9 mouse cellular contexts compared by ENCODE assay signal in the genomic region with DNA sequence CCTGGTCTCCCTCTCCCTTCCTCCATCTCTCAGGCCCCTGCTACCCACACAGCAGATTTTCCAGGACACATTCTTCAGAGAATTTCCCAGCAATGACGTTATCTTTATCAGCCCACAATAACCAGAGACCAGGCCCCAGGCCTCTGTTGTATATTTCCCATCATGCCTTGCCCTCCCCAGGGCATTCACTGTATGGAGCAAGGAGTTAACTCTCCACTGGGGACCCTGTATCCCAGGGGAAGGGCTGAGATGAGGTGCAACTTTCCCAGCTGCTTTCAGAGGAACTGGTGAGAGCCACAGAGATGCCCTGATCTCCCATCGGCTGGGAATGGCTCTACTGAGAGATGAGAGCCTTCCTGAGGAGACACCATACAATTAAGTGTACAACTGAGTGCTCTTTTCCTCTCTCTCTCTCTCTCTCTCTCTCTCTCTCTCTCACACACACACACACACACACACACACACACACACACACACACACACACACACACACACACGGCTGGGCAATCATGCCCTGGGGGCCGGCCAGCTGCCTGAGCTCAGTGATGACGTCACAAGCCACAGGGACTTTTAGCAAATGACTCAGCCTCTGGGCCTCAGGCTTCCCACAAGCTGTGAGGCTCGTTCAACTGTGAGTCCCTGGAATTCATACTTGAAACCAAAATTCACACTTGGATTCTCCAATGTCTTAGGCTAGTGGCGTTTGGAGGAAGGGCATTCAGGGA. TPM values are rescaled to one million over a fixed set of nuclear protein-coding genes. Genes with fewer than 3 reads are reported as not detected.
DNase-seq lines count a peak whose midpoint lies in the region; ATAC-seq and TF ChIP-seq lines count a peak whose summit lies in the region.
"Had no signal": no experiment of that assay in that cellular context is flagged by ENCODE, and none has a peak within 500 bp of the region (broad histone marks: within the 10 kb centered on the region; RNA-seq: fewer than 3 reads in every experiment).

No protein-coding gene starts in this region.

- no peaks in the 10 kb centered on the region for H3K27me3 ChIP-seq in embryonic facial prominence, embryonic 12.5 days
- no peaks in the 10 kb centered on the region for H3K27me3 ChIP-seq in stomach, postnatal 0 days (ENCODE audit: control insufficient read depth, insufficient read depth, low read length)
- H3K27me3 ChIP-seq: hindbrain, embryonic 15.5 days had no signal

- no peak for TF ChIP-seq CTCF in stomach, postnatal 0 days (IDR thresholded peaks at IDR 0.05; ENCODE audit: low read depth)

- H3K4me3 ChIP-seq in embryonic facial prominence, embryonic 12.5 days, result no peak overlapping the region
- no peak overlapping the region for H3K4me3 ChIP-seq in stomach, postnatal 0 days (ENCODE audit: low read depth, low read length)
- H3K4me3 ChIP-seq: hindbrain, embryonic 15.5 days had no signal

- no peak overlapping the region for H3K4me2 ChIP-seq in embryonic facial prominence, embryonic 12.5 days (replicated peaks)
- H3K4me2 ChIP-seq in stomach, postnatal 0 days (replicated peaks; ENCODE audit: low read depth), result no peak overlapping the region
- H3K4me2 ChIP-seq: hindbrain, embryonic 15.5 days had no signal

- peak overlapping the region; percentile 46; the same call in 1 of the 2 replicates for H3K27ac ChIP-seq in embryonic facial prominence, embryonic 12.5 days
- H3K27ac ChIP-seq in stomach, postnatal 0 days (replicated peaks), result no peak overlapping the region
- H3K27ac ChIP-seq: hindbrain, embryonic 15.5 days had no signal

- no peak overlapping the region for H3K9ac ChIP-seq in embryonic facial prominence, embryonic 12.5 days
- no peak overlapping the region for H3K9ac ChIP-seq in stomach, postnatal 0 days (ENCODE audit: low read length)
- H3K9ac ChIP-seq: hindbrain, embryonic 15.5 days had no signal

- peaks cover 6% of the 10 kb centered on the region for H3K4me1 ChIP-seq in embryonic facial prominence, embryonic 12.5 days
- no peaks in the 10 kb centered on the region for H3K4me1 ChIP-seq in stomach, postnatal 0 days (replicated peaks; ENCODE audit: control insufficient read depth, insufficient read depth)

- TF ChIP-seq EP300 in stomach, postnatal 0 days (optimal IDR thresholded peaks at IDR 0.05), result no peak

- H3K9me3 ChIP-seq in embryonic facial prominence, embryonic 12.5 days, result no peaks in the 10 kb centered on the region
- H3K9me3 ChIP-seq in stomach, postnatal 0 days (ENCODE audit: control insufficient read depth, low read length), result no peaks in the 10 kb centered on the region
- H3K9me3 ChIP-seq: hindbrain, embryonic 15.5 days had no signal

- peak; percentile 60 to 61 for DNase-seq in right cerebral cortex, adult 2 months (ENCODE audit: low spot score in 2 of 2)
- DNase-seq in right cerebral cortex, postnatal 36 days (ENCODE audit: low spot score in 2 of 2), result no peak
- peak; percentile 75 for DNase-seq in ZHBTc4 (ENCODE audit: low read depth, low spot score)
- DNase-seq in heart, postnatal 4 days, result peak; percentile 80
- peak; percentile 70 for DNase-seq in lung, postnatal 36 days
- DNase-seq in stomach, postnatal 0 days (ENCODE audit: low spot score), result peak; percentile 50
- no peak for DNase-seq in layer of hippocampus, adult 9-10 months (ENCODE audit: low spot score)

- ATAC-seq in embryonic facial prominence, embryonic 12.5 days (ENCODE audit: insufficient number of reproducible peaks, insufficient read depth, low FRiP score, low TSS enrichment), result no peak
- no peak for ATAC-seq in stomach, postnatal 0 days (ENCODE audit: low FRiP score, low TSS enrichment)

- WGBS in embryonic facial prominence, embryonic 12.5 days, result 33% methylated on average over 7 of the region's 7 CpGs
- 34% methylated on average over 7 of the region's 7 CpGs for WGBS in stomach, postnatal 0 days

- no peaks in the 10 kb centered on the region for H3K36me3 ChIP-seq in embryonic facial prominence, embryonic 12.5 days
- H3K36me3 ChIP-seq in stomach, postnatal 0 days (ENCODE audit: control insufficient read depth, insufficient read depth, low read length), result no peaks in the 10 kb centered on the region
- H3K36me3 ChIP-seq: hindbrain, embryonic 15.5 days had no signal

RNA-seq across cellular contexts. Expression of a gene that starts 18.6 kb away (rescaled TPM):
- 0.66 and 1.4 TPM in 2 replicates for polyA plus RNA-seq in embryonic facial prominence, embryonic 12.5 days (2016; fragmentation: Nextera tagmentation; extraction: Ambion mirVana)
- total RNA-seq in heart, postnatal 4 days (2021), result not detected
- polyA plus RNA-seq in stomach, postnatal 0 days (2015; fragmentation: Nextera tagmentation; extraction: Ambion mirVana), result 0.48 and 0.50 TPM in 2 replicates

RNA-seq across cellular contexts. Expression of a gene that starts 21.5 kb away (rescaled TPM):
- polyA plus RNA-seq in embryonic facial prominence, embryonic 12.5 days (2016; fragmentation: Nextera tagmentation; extraction: Ambion mirVana), result 56.1 and 58.9 TPM in 2 replicates
- total RNA-seq in heart, postnatal 4 days (2021), result 10 to 100 TPM; 72.0 to 74.8 TPM
- polyA plus RNA-seq in stomach, postnatal 0 days (2015; fragmentation: Nextera tagmentation; extraction: Ambion mirVana), result 25.9 and 26.2 TPM in 2 replicates

RNA-seq across cellular contexts. Expression of a gene that starts 43.6 kb away (rescaled TPM):
- polyA plus RNA-seq in embryonic facial prominence, embryonic 12.5 days (2016; fragmentation: Nextera tagmentation; extraction: Ambion mirVana), result 1.6 and 2.1 TPM in 2 replicates
- total RNA-seq in heart, postnatal 4 days (2021), result 10 to 100 TPM; 21.9 to 24.9 TPM
- 5.6 and 5.7 TPM in 2 replicates for polyA plus RNA-seq in stomach, postnatal 0 days (2015; fragmentation: Nextera tagmentation; extraction: Ambion mirVana)

RNA-seq across cellular contexts. Expression of a gene that starts 44.1 kb away (rescaled TPM):
- polyA plus RNA-seq in embryonic facial prominence, embryonic 12.5 days (2016; fragmentation: Nextera tagmentation; extraction: Ambion mirVana), result 10.1 and 11.9 TPM in 2 replicates
- total RNA-seq in heart, postnatal 4 days (2021), result 10 to 100 TPM; 16.9 to 20.1 TPM
- 153 and 177 TPM in 2 replicates for polyA plus RNA-seq in stomach, postnatal 0 days (2015; fragmentation: Nextera tagmentation; extraction: Ambion mirVana)

RNA-seq across cellular contexts. Expression of a gene that starts 45.2 kb away (rescaled TPM):
- 0.06 and 0.09 TPM in 2 replicates for polyA plus RNA-seq in embryonic facial prominence, embryonic 12.5 days (2016; fragmentation: Nextera tagmentation; extraction: Ambion mirVana)
- total RNA-seq in heart, postnatal 4 days (2021), result under 1 TPM; 0.27 to 0.41 TPM
- polyA plus RNA-seq in stomach, postnatal 0 days (2015; fragmentation: Nextera tagmentation; extraction: Ambion mirVana), result 0.24 and 0.30 TPM in 2 replicates

Comparison
In these comparisons a context has a peak if more than half of its experiments do, and no peak if none do; other contexts are left out.
1. DNase-seq: peak in right cerebral cortex, adult 2 months (2 of 2), ZHBTc4 (single experiment), heart, postnatal 4 days (single experiment), lung, postnatal 36 days (single experiment) and stomach, postnatal 0 days (single experiment); none in right cerebral cortex, postnatal 36 days (0 of 2) and layer of hippocampus, adult 9-10 months (single experiment).